8 mouse cellular contexts compared by ENCODE assay signal in genomic region chr2:131189521-131190309, GRCm38 (mm10). TPM values are rescaled to one million over a fixed set of nuclear protein-coding genes. Genes with fewer than 3 reads are reported as not detected.
DNase-seq lines count a peak whose midpoint lies in the region; ATAC-seq and TF ChIP-seq lines count a peak whose summit lies in the region.

No protein-coding gene starts in this region.

- H3K4me2 ChIP-seq in hindbrain, postnatal 0 days (ENCODE audit: low read depth, low read length): no peak overlapping the region
- peak overlapping the region; percentile 76 for H3K4me2 ChIP-seq in midbrain, embryonic 12.5 days (replicated peaks)

- ATAC-seq in hindbrain, postnatal 0 days: no peak
- no peak for ATAC-seq in midbrain, embryonic 12.5 days (ENCODE audit: low FRiP score, low read depth)
- no peak for ATAC-seq in granulocyte monocyte progenitor cell, adult 5-6 weeks (replicated peaks; ENCODE audit: poor library complexity, severe bottlenecking)

- intact Hi-C loops in gastrocnemius, postnatal 14 days (cut with DNase I; ENCODE audit: low total_unique reads): no loop called here
- intact Hi-C loops in left cerebral cortex, postnatal 14 days (cut with DNase I): loop anchor here (10.0 kb wide), 1 partner anchor 225 kb away; no protein-coding TSS in a partner anchor

- no peaks in the 10 kb centered on the region; the same call in none of the 2 replicates for H3K79me2 ChIP-seq in MEL (ENCODE audit: control insufficient read depth, insufficient read depth, low read length, poor library complexity)

- no peak for TF ChIP-seq POLR2A in MEL (IDR thresholded peaks at IDR 0.05; ENCODE audit: control insufficient read depth in 1 of 2, insufficient read depth in 1 of 2, low read depth in 1 of 2, low read length in 2 of 2, poor library complexity in 1 of 2)

- H3K27me3 ChIP-seq in MEL (ENCODE audit: control insufficient read depth in 1 of 2, insufficient read depth in 2 of 2, low read length in 2 of 2): no peaks in the 10 kb centered on the region
- H3K27me3 ChIP-seq in hindbrain, postnatal 0 days (ENCODE audit: insufficient read depth, low read length): no peaks in the 10 kb centered on the region
- no peaks in the 10 kb centered on the region for H3K27me3 ChIP-seq in midbrain, embryonic 12.5 days

- H3K36me3 ChIP-seq in MEL (ENCODE audit: control insufficient read depth in 1 of 2, insufficient read depth in 2 of 2, low read length in 2 of 2): peaks cover 1 to 31% of the 10 kb centered on the region in 2 experiments; a peak in 2 of 4 replicates
- H3K36me3 ChIP-seq in hindbrain, postnatal 0 days (ENCODE audit: insufficient read depth, low read length): 0 out of 2 replicates have a peak, but pooled peaks cover 14% of the 10 kb centered on the region
- H3K36me3 ChIP-seq in midbrain, embryonic 12.5 days: peaks cover 31% of the 10 kb centered on the region

- WGBS in hindbrain, postnatal 0 days: 40% methylated on average over 5 of the region's 5 CpGs
- WGBS in midbrain, embryonic 12.5 days: 32% methylated on average over 5 of the region's 5 CpGs

- DNase-seq in gastrocnemius, postnatal 14 days: peak; percentile 36
- DNase-seq in gastrocnemius, postnatal 4 days (ENCODE audit: low spot score in 2 of 2): no peak
- DNase-seq in MEL (ENCODE audit: low read depth, low spot score): peak; percentile 58
- DNase-seq in hindbrain, postnatal 0 days (ENCODE audit: low spot score): no peak
- no peak for DNase-seq in left cerebral cortex, postnatal 14 days (ENCODE audit: low spot score in 2 of 2)
- DNase-seq in adipocyte (ENCODE audit: low spot score): no peak

- no peaks in the 10 kb centered on the region for H3K9me3 ChIP-seq in MEL (replicated peaks; ENCODE audit: insufficient read depth, low read length)
- no peaks in the 10 kb centered on the region for H3K9me3 ChIP-seq in hindbrain, postnatal 0 days (ENCODE audit: low read length)
- H3K9me3 ChIP-seq in midbrain, embryonic 12.5 days: no peaks in the 10 kb centered on the region

- no peak overlapping the region for H3K4me3 ChIP-seq in MEL (ENCODE audit: control insufficient read depth in 1 of 2, insufficient read depth in 1 of 2, low read depth in 2 of 2, low read length in 2 of 2)
- no peak overlapping the region for H3K4me3 ChIP-seq in hindbrain, postnatal 0 days (ENCODE audit: low read length)
- H3K4me3 ChIP-seq in midbrain, embryonic 12.5 days: peak overlapping the region; percentile 11; the same call in 1 of the 2 replicates

- no peak overlapping the region for H3K9ac ChIP-seq in MEL (ENCODE audit: control insufficient read depth, low read depth, low read length, poor library complexity, severe bottlenecking)
- H3K9ac ChIP-seq in hindbrain, postnatal 0 days (replicated peaks; ENCODE audit: low read length): no peak overlapping the region
- H3K9ac ChIP-seq in midbrain, embryonic 12.5 days (replicated peaks): peak overlapping the region; percentile 4; the same call in 1 of the 2 replicates

- no peak for TF ChIP-seq RAD21 in MEL (IDR thresholded peaks at IDR 0.05; ENCODE audit: low read depth, low read length)

- no peak for TF ChIP-seq CTCF in MEL (IDR thresholded peaks at IDR 0.05 in 2 of 3, conservative IDR thresholded peaks at IDR 0.05 in 1 of 3; ENCODE audit: control insufficient read depth in 1 of 3, insufficient read depth in 1 of 3, low read depth in 2 of 3, low read length in 3 of 3, poor library complexity in 1 of 3, severe bottlenecking in 1 of 3)
- TF ChIP-seq CTCF in hindbrain, postnatal 0 days (IDR thresholded peaks at IDR 0.05; ENCODE audit: low read depth): no peak

- peak overlapping the region; percentile 61 for H3K27ac ChIP-seq in MEL (ENCODE audit: control insufficient read depth, low read depth, low read length)
- peak overlapping the region; percentile 49; the same call in 1 of the 2 replicates for H3K27ac ChIP-seq in hindbrain, postnatal 0 days
- peak overlapping the region; percentile 90 for H3K27ac ChIP-seq in midbrain, embryonic 12.5 days (replicated peaks)

- H3K4me1 ChIP-seq in MEL (ENCODE audit: control insufficient read depth in 1 of 2, insufficient read depth in 2 of 2, low read length in 2 of 2): peaks cover 15 to 33% of the 10 kb centered on the region in 2 experiments
- peaks cover 17% of the 10 kb centered on the region for H3K4me1 ChIP-seq in hindbrain, postnatal 0 days (ENCODE audit: insufficient read depth, low read length)
- H3K4me1 ChIP-seq in midbrain, embryonic 12.5 days: peaks cover 51% of the 10 kb centered on the region

- peak; percentile 44 to 60; a peak in 3 of 4 replicates for TF ChIP-seq EP300 in MEL (IDR thresholded peaks at IDR 0.05; ENCODE audit: low read depth in 1 of 2, low read length in 2 of 2)

TF ChIP-seq in MEL, 35 proteins besides CTCF, POLR2A, EP300 and RAD21 (continues in another document):
- TF ChIP-seq GATA1 (IDR thresholded peaks at IDR 0.05; ENCODE audit: low read depth, low read length): peak; percentile 49
- no peak for TF ChIP-seq MEF2A (IDR thresholded peaks at IDR 0.05; ENCODE audit: extremely low read depth, insufficient replicate concordance, low read depth, low read length, poor library complexity, severe bottlenecking)

RNA-seq across cellular contexts. Expression of gene Spef1, which starts 2.6 kb away (rescaled TPM):
- 1 to 10 TPM; 2.5 to 2.9 TPM for total RNA-seq in gastrocnemius, postnatal 14 days (2021)
- total RNA-seq in gastrocnemius, postnatal 4 days (2021): 1 to 10 TPM; 5.8 to 6.6 TPM
- total RNA-seq in MEL (2012; rRNA removed): 0.46 and 1.8 TPM in 2 replicates
- 1 to 10 TPM in 1 of 2 experiments, not detected in 1; 1.2 TPM for polyA plus RNA-seq in MEL (2012; ENCODE audit: insufficient read depth in 1 of 2, insufficient read length in 2 of 2, low read depth in 1 of 2, low replicate concordance in 2 of 2, missing spikeins in 1 of 2)
- total RNA-seq in hindbrain, postnatal 0 days (2014; rRNA removed): 15.5 and 17.3 TPM in 2 replicates
- polyA plus RNA-seq in hindbrain, postnatal 0 days (2015; fragmentation: Nextera tagmentation; extraction: Ambion mirVana): 7.8 and 8.9 TPM in 2 replicates
- polyA plus RNA-seq in midbrain, embryonic 12.5 days (2016; fragmentation: Nextera tagmentation; extraction: Ambion mirVana): 9.0 and 9.7 TPM in 2 replicates
- 2.0 and 2.7 TPM in 2 replicates for total RNA-seq in granulocyte monocyte progenitor cell, adult 5-6 weeks (2014; fragmentation: Nextera tagmentation)
- total RNA-seq in granulocyte monocyte progenitor cell, adult 5-6 weeks (2017): 1.2 and 1.9 TPM in 2 replicates
- 10 to 100 TPM; 13.4 to 14.0 TPM for total RNA-seq in left cerebral cortex, postnatal 14 days (2021)

RNA-seq across cellular contexts. Expression of gene Cdc25b, which starts 3.0 kb away (rescaled TPM):
- total RNA-seq in gastrocnemius, postnatal 14 days (2021): 1 to 10 TPM; 4.7 to 5.4 TPM
- total RNA-seq in gastrocnemius, postnatal 4 days (2021): 10 to 100 TPM; 18.0 to 22.4 TPM
- 11.8 and 12.6 TPM in 2 replicates for total RNA-seq in MEL (2012; rRNA removed)
- 10 to 100 TPM in 1 of 2 experiments, not detected in 1; 34.5 TPM for polyA plus RNA-seq in MEL (2012; ENCODE audit: insufficient read depth in 1 of 2, insufficient read length in 2 of 2, low read depth in 1 of 2, low replicate concordance in 2 of 2, missing spikeins in 1 of 2)
- 18.2 TPM in 2 replicates for total RNA-seq in hindbrain, postnatal 0 days (2014; rRNA removed)
- 22.2 and 24.0 TPM in 2 replicates for polyA plus RNA-seq in hindbrain, postnatal 0 days (2015; fragmentation: Nextera tagmentation; extraction: Ambion mirVana)
- 107 and 111 TPM in 2 replicates for polyA plus RNA-seq in midbrain, embryonic 12.5 days (2016; fragmentation: Nextera tagmentation; extraction: Ambion mirVana)
- total RNA-seq in granulocyte monocyte progenitor cell, adult 5-6 weeks (2014; fragmentation: Nextera tagmentation): 4.9 and 5.8 TPM in 2 replicates
- total RNA-seq in granulocyte monocyte progenitor cell, adult 5-6 weeks (2017): 6.7 and 6.8 TPM in 2 replicates
- total RNA-seq in left cerebral cortex, postnatal 14 days (2021): 10 to 100 TPM; 11.9 to 15.4 TPM

RNA-seq across cellular contexts. Expression of gene Cenpb, which starts 9.8 kb away (rescaled TPM):
- 10 to 100 TPM; 49.6 to 50.8 TPM for total RNA-seq in gastrocnemius, postnatal 14 days (2021)
- 10 to 100 TPM; 63.8 to 70.1 TPM for total RNA-seq in gastrocnemius, postnatal 4 days (2021)
- total RNA-seq in MEL (2012; rRNA removed): 16.1 and 24.3 TPM in 2 replicates
- 10 to 100 TPM in 1 of 2 experiments, not detected in 1; 34.9 TPM for polyA plus RNA-seq in MEL (2012; ENCODE audit: insufficient read depth in 1 of 2, insufficient read length in 2 of 2, low read depth in 1 of 2, low replicate concordance in 2 of 2, missing spikeins in 1 of 2)
- total RNA-seq in hindbrain, postnatal 0 days (2014; rRNA removed): 106 and 112 TPM in 2 replicates
- polyA plus RNA-seq in hindbrain, postnatal 0 days (2015; fragmentation: Nextera tagmentation; extraction: Ambion mirVana): 12.8 and 14.4 TPM in 2 replicates
- 16.2 and 17.4 TPM in 2 replicates for polyA plus RNA-seq in midbrain, embryonic 12.5 days (2016; fragmentation: Nextera tagmentation; extraction: Ambion mirVana)
- 14.3 and 24.3 TPM in 2 replicates for total RNA-seq in granulocyte monocyte progenitor cell, adult 5-6 weeks (2014; fragmentation: Nextera tagmentation)
- total RNA-seq in granulocyte monocyte progenitor cell, adult 5-6 weeks (2017): 16.1 and 18.6 TPM in 2 replicates
- 10 to 100 TPM; 89.7 to 97.4 TPM for total RNA-seq in left cerebral cortex, postnatal 14 days (2021)

RNA-seq across cellular contexts. Expression of gene Ap5s1, which starts 17.2 kb away (rescaled TPM):
- total RNA-seq in gastrocnemius, postnatal 14 days (2021): 10 to 100 TPM; 14.9 to 17.4 TPM
- total RNA-seq in gastrocnemius, postnatal 4 days (2021): 10 to 100 TPM; 17.4 to 21.7 TPM
- total RNA-seq in MEL (2012; rRNA removed): 9.6 TPM in 2 replicates
- 10 to 100 TPM in 1 of 2 experiments, not detected in 1; 12.7 TPM for polyA plus RNA-seq in MEL (2012; ENCODE audit: insufficient read depth in 1 of 2, insufficient read length in 2 of 2, low read depth in 1 of 2, low replicate concordance in 2 of 2, missing spikeins in 1 of 2)
- total RNA-seq in hindbrain, postnatal 0 days (2014; rRNA removed): 63.0 and 67.6 TPM in 2 replicates
- 37.1 and 37.5 TPM in 2 replicates for polyA plus RNA-seq in hindbrain, postnatal 0 days (2015; fragmentation: Nextera tagmentation; extraction: Ambion mirVana)
- 25.6 and 28.7 TPM in 2 replicates for polyA plus RNA-seq in midbrain, embryonic 12.5 days (2016; fragmentation: Nextera tagmentation; extraction: Ambion mirVana)
- 5.7 and 5.9 TPM in 2 replicates for total RNA-seq in granulocyte monocyte progenitor cell, adult 5-6 weeks (2014; fragmentation: Nextera tagmentation)
- 1.0 and 1.5 TPM in 2 replicates for total RNA-seq in granulocyte monocyte progenitor cell, adult 5-6 weeks (2017)
- total RNA-seq in left cerebral cortex, postnatal 14 days (2021): 10 to 100 TPM; 23.9 to 26.3 TPM

RNA-seq across cellular contexts. Expression of gene 1700037H04Rik, which starts 29.8 kb away (rescaled TPM):
- 1 to 10 TPM; 5.8 to 6.2 TPM for total RNA-seq in gastrocnemius, postnatal 14 days (2021)
- total RNA-seq in gastrocnemius, postnatal 4 days (2021): 10 to 100 TPM; 11.7 to 14.5 TPM
- 38.2 and 45.5 TPM in 2 replicates for total RNA-seq in MEL (2012; rRNA removed)
- polyA plus RNA-seq in MEL (2012; ENCODE audit: insufficient read depth in 1 of 2, insufficient read length in 2 of 2, low read depth in 1 of 2, low replicate concordance in 2 of 2, missing spikeins in 1 of 2): 10 to 100 TPM in 1 of 2 experiments, not detected in 1; 72.6 TPM
- total RNA-seq in hindbrain, postnatal 0 days (2014; rRNA removed): 155 and 157 TPM in 2 replicates
- polyA plus RNA-seq in hindbrain, postnatal 0 days (2015; fragmentation: Nextera tagmentation; extraction: Ambion mirVana): 76.0 and 79.3 TPM in 2 replicates
- 92.2 and 98.3 TPM in 2 replicates for polyA plus RNA-seq in midbrain, embryonic 12.5 days (2016; fragmentation: Nextera tagmentation; extraction: Ambion mirVana)
- total RNA-seq in granulocyte monocyte progenitor cell, adult 5-6 weeks (2014; fragmentation: Nextera tagmentation): 66.9 and 115 TPM in 2 replicates
- total RNA-seq in granulocyte monocyte progenitor cell, adult 5-6 weeks (2017): 30.3 and 40.6 TPM in 2 replicates
- total RNA-seq in left cerebral cortex, postnatal 14 days (2021): 10 to 100 TPM; 74.6 to 83.3 TPM

Comparison
In these comparisons a context has a peak if more than half of its experiments do, and no peak if none do; other contexts are left out.
1. DNase-seq: peak in gastrocnemius, postnatal 14 days (single experiment) and MEL (single experiment); none in gastrocnemius, postnatal 4 days (0 of 2), hindbrain, postnatal 0 days (single experiment), left cerebral cortex, postnatal 14 days (0 of 2) and adipocyte (single experiment).
2. Peak in every context shown above with its lines, with median percentiles within 50 percentile points of each other: H3K27ac ChIP-seq.